Mouse (Mus musculus) liver, embryonic 14 days (tissue): ENCODE measurements around the gene Gm49369. TPM values are rescaled to one million over a fixed set of nuclear protein-coding genes. Genes with fewer than 3 reads are reported as not detected.

ENCODE experiments used
- polyA plus RNA-seq: library from polyadenylated mRNA; depleted of rRNA; stranded (reverse); fragments of >200 nt; gene quantifications from 2 replicates; pipeline ENCODE4 v1.2.3, GENCODE M21; 2012; rRNA removed

The Gm49369 gene
- polyA plus RNA-seq: 0.38 and 0.44 TPM in 2 replicates

DNA sequence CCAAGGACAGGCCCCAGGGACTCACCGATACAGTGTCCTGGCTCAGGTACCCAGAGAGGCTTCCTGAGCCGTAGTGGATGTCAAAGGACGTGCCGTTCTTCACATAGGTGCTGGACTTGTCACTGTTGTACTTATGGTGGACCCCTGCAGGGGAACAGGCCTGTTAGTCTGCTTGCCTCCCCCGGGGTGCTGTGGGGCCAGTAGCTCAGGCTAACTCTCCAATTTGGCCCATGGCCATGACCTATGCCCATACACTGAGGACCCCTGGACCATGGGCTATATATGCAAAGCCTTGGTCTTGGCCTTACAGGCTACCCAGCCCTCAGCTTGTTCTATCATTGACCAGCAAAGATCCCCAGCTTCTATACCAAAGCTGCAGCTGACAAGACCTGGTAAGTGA, at the start of gene Gm49369:
Gene Gm49369, minus strand, starts transcription at position 101 of the 400 bp plus-strand sequence.

DNA sequence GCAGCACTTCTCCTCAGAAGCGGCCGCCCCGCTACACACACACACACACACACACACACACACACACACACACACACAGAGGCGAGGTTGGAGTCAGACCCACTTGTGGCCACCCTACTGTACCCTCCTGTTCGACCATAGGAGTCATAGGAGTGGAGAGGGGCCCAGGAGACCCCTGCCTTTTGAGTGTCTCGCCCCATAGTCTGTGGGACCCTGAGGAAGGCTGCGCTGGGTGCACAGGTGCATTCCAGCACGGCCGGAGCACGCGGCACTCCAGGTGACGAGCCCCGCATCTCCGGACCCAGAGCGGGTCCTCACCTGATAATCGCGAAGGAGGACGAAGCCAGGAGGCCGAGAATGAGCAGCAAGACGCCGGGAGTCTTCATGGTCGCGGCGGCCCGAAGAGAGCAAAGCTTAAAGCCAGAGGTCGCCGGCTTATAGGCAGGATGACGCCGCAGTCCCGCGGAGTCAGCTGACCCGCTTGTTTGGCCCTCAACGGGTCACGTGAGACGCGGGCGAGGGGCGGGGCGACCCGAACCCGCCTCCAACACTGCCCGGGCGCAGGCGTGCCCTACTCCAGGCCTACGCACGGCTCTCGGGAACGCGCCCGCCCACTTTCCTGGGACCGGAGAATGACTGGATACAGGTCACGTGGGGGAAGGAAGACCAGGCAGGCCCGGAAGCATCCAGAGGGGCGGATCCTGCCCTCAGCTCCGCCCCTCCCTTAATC, 5.1 kb upstream of the Gm49369 start, which contains the start of gene Ctsd:
Gene Ctsd, minus strand, starts transcription at position 620 of the 730 bp plus-strand sequence.

DNA sequence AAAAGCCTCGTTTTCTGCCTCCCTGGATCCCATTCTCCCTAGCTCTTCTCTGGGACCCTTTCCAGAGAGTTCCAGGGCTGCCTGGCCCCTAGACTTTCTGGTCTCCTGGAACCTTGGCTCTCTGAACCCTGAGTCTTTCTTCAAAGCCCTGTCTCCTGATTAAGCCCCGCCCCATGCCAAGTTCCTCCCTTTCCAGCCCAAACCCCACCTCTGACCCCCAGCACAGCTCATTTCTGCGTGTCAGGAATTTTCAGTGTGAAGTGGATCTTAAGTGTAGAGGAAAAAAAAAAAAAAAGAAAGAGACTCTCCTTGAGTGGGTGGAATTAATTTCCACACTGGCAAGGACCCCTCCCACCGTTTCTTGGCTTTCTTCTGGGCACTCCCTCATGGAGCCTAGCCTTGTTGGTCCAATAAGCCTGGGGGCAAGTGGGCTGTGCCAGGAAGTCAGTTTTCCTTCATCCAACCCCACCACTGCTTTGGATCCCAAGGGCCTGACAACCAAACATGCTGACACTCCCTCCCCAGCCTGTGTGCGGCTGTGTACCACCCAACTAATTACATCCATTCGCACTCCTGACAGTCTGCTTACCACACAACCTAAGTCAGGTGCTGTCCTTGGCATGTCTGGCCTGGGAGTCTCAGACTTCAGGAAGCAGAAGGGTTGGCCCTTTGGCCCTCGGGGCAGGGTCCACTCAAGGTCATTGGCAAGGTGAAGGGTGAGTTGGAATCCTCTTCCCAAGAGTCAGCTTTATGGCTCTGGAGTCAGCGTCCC, 8.6 kb downstream of the Gm49369 start, which contains the start of gene Ifitm10:
Gene Ifitm10, minus strand, starts transcription at position 113 of the 772 bp plus-strand sequence.

Other genes with a start within 250 kb of the Gm49369 start
- not detected in 2 replicates for gene Gm39115, start 246.6 kb downstream of the Gm49369 start, polyA plus RNA-seq
- not detected in 2 replicates for gene Gm45337, start 238.1 kb downstream of the Gm49369 start, polyA plus RNA-seq
- gene Gm29735, start 225.6 kb downstream of the Gm49369 start, polyA plus RNA-seq: not detected in 2 replicates
- not detected in 2 replicates for gene Gm4553, start 216.9 kb downstream of the Gm49369 start, polyA plus RNA-seq
- gene Krtap5-2, start 206.7 kb downstream of the Gm49369 start, polyA plus RNA-seq: not detected in 2 replicates
- not detected in 2 replicates for gene Gm10153, start 192.3 kb downstream of the Gm49369 start, polyA plus RNA-seq
- gene Krtap5-3, start 181.3 kb downstream of the Gm49369 start, polyA plus RNA-seq: not detected in 2 replicates
- gene Gm7579, start 170.8 kb downstream of the Gm49369 start, polyA plus RNA-seq: not detected in 2 replicates
- gene Krtap5-5, start 152.7 kb downstream of the Gm49369 start, polyA plus RNA-seq: not detected in 2 replicates
- gene Gm40460, start 141.6 kb downstream of the Gm49369 start, polyA plus RNA-seq: not detected in 2 replicates
- gene Gm2431, start 124.3 kb downstream of the Gm49369 start, polyA plus RNA-seq: not detected in 2 replicates
- gene Gm4559, start 108.3 kb downstream of the Gm49369 start, polyA plus RNA-seq: not detected in 2 replicates
- not detected in 2 replicates for gene Krtap5-1, start 85.5 kb downstream of the Gm49369 start, polyA plus RNA-seq
- gene Krtap5-4, start 79.1 kb downstream of the Gm49369 start, polyA plus RNA-seq: not detected in 2 replicates
- gene Ifitm10, start 8.9 kb downstream of the Gm49369 start, polyA plus RNA-seq: 0.87 and 0.93 TPM in 2 replicates
- gene Ctsd, start 5.4 kb upstream of the Gm49369 start, polyA plus RNA-seq: 158 and 192 TPM in 2 replicates
- gene Syt8, start 52.2 kb upstream of the Gm49369 start, polyA plus RNA-seq: 1.5 TPM in 1 of 2 replicates, not detected in the other
- gene Tnni2, start 59.1 kb upstream of the Gm49369 start, polyA plus RNA-seq: 3.3 and 8.7 TPM in 2 replicates
- 12.0 and 13.8 TPM in 2 replicates for gene Lsp1, start 78.1 kb upstream of the Gm49369 start, polyA plus RNA-seq
- 0.27 and 5.5 TPM in 2 replicates for gene Tnnt3, start 116.2 kb upstream of the Gm49369 start, polyA plus RNA-seq
- gene Mrpl23, start 150.0 kb upstream of the Gm49369 start, polyA plus RNA-seq: 44.6 and 47.3 TPM in 2 replicates